Mouse (Mus musculus) midbrain, embryonic 10.5 days (tissue): ENCODE results near the gene Acad10. TPM values are rescaled to one million over a fixed set of nuclear protein-coding genes. Genes with fewer than 3 reads are reported as not detected.

ENCODE experiments used
- DNase-seq: peaks from one replicate; pipeline ENCODE4 v3.0.0-alpha.2; 2017; ENCODE audit warnings: low spot score
- H3K27ac ChIP-seq: fragments of 300-500 bp; sonication (generic); replicated peaks from 2 replicates; pipeline ENCODE4 v1.5.1; 2016; ENCODE audit warnings: mild to moderate bottlenecking
- H3K27me3 ChIP-seq: fragments of 300-500 bp; sonication (generic); 2 replicates; pipeline ENCODE4 v1.6.1; 2016; ENCODE audit warnings: low read depth, mild to moderate bottlenecking; ENCODE audit not compliant: poor library complexity, severe bottlenecking
- H3K36me3 ChIP-seq: fragments of 300-500 bp; sonication (generic); 2 replicates; pipeline ENCODE4 v1.6.1; 2016; ENCODE audit warnings: mild to moderate bottlenecking, moderate library complexity
- H3K4me1 ChIP-seq: fragments of 300-500 bp; sonication (generic); 2 replicates; pipeline ENCODE4 v1.6.1; 2016
- H3K4me3 ChIP-seq: fragments of 300-500 bp; sonication (generic); 2 replicates; pipeline ENCODE4 v1.5.1; 2016; ENCODE audit warnings: mild to moderate bottlenecking, moderate library complexity
- H3K9me3 ChIP-seq: fragments of 300-500 bp; sonication (generic); replicated peaks from 2 replicates; pipeline ENCODE4 v1.6.1; 2016; ENCODE audit warnings: mild to moderate bottlenecking
- WGBS: fragments of 180-500 bp; shearing (Covaris S2); methylation state at CpG from one replicate; pipeline ENCODE4 v1.1.7; 2016; 5-methylcytosine and 5-hydroxymethylcytosine counted together
- polyA plus RNA-seq: library from polyadenylated mRNA; unstranded; fragments of >200 nt; fragmentation: Nextera tagmentation; extraction: Ambion mirVana; gene quantifications from 2 replicates; pipeline ENCODE4 v1.2.1, GENCODE M21; 2016

Acad10 gene
- polyA plus RNA-seq, 1 experiment from 2014 or later = 3.9 TPM

- 76% methylated on average over 11 of the region's 11 CpGs for WGBS
- H3K36me3 ChIP-seq = no peaks in the 10 kb centered on the region
- peaks cover 30% of the 10 kb centered on the region for H3K4me1 ChIP-seq
- H3K27me3 ChIP-seq = peaks cover 18% of the 10 kb centered on the region
- H3K4me3 ChIP-seq = peak overlapping the region; percentile 85
- DNase-seq = no peak
- no peaks in the 10 kb centered on the region for H3K9me3 ChIP-seq
- H3K27ac ChIP-seq = no peak overlapping the region
Observed at GRCm38 (mm10) chr5:121592064-121592815, 68.1 kb downstream of the Acad10 start.

GRCm38 (mm10) chr5:121591417-121592063 lies 68.8 kb downstream of the Acad10 start:
- Histone ChIP-seq H3K27ac (no peak overlapping the region), H3K36me3 (no peaks in the 10 kb centered on the region), H3K27me3 (peaks cover 18% of the 10 kb centered on the region), H3K4me3 (no peak overlapping the region), H3K4me1 (peaks cover 30% of the 10 kb centered on the region), H3K9me3 (no peaks in the 10 kb centered on the region)
- 80% methylated on average over 11 of the region's 11 CpGs for WGBS
- no peak for DNase-seq

- Histone ChIP-seq H3K27ac (no peak overlapping the region), H3K4me1 (peaks cover 33% of the 10 kb centered on the region), H3K36me3 (no peaks in the 10 kb centered on the region), H3K9me3 (no peaks in the 10 kb centered on the region), H3K4me3 (no peak overlapping the region), H3K27me3 (peaks cover 18% of the 10 kb centered on the region)
- 88% methylated on average over 6 of the region's 6 CpGs for WGBS
- DNase-seq = no peak
Observed at GRCm38 (mm10) chr5:121589928-121590327, 70.4 kb downstream of the Acad10 start.

GRCm38 (mm10) chr5:121586400-121587039 lies 73.8 kb downstream of the Acad10 start:
- H3K36me3 ChIP-seq = no peaks in the 10 kb centered on the region
- 78% methylated on average over 6 of the region's 6 CpGs for WGBS
- no peak overlapping the region for H3K4me3 ChIP-seq
- no peaks in the 10 kb centered on the region for H3K9me3 ChIP-seq
- no peak for DNase-seq
- H3K27ac ChIP-seq = no peak overlapping the region
- H3K4me1 ChIP-seq = peaks cover 8% of the 10 kb centered on the region; the same call in 1 of the 2 replicates
- H3K27me3 ChIP-seq = peaks cover 1% of the 10 kb centered on the region; the same call in 1 of the 2 replicates

GRCm38 (mm10) chr5:121585699-121586098 lies 74.6 kb downstream of the Acad10 start:
- Histone ChIP-seq H3K27ac (no peak overlapping the region), H3K9me3 (no peaks in the 10 kb centered on the region), H3K36me3 (no peaks in the 10 kb centered on the region), H3K4me1 (peaks cover 7% of the 10 kb centered on the region; the same call in 1 of the 2 replicates), H3K4me3 (no peak overlapping the region), H3K27me3 (no peaks in the 10 kb centered on the region)
- no peak for DNase-seq
- WGBS = 90% methylated on average over 5 of the region's 5 CpGs

- no peak overlapping the region for H3K4me3 ChIP-seq
- H3K9me3 ChIP-seq = no peaks in the 10 kb centered on the region
- no peak overlapping the region for H3K27ac ChIP-seq
- peaks cover 7% of the 10 kb centered on the region; the same call in 1 of the 2 replicates for H3K4me1 ChIP-seq
- no peak for DNase-seq
- peaks cover 5% of the 10 kb centered on the region; the same call in 1 of the 2 replicates for H3K36me3 ChIP-seq
- H3K27me3 ChIP-seq = no peaks in the 10 kb centered on the region
- 96% methylated on average over 10 of the region's 10 CpGs for WGBS
Observed at GRCm38 (mm10) chr5:121585005-121585404, 75.3 kb downstream of the Acad10 start.

GRCm38 (mm10) chr5:121583765-121584501 lies 76.4 kb downstream of the Acad10 start:
- peak; percentile 23 for DNase-seq
- Histone ChIP-seq H3K27ac (no peak overlapping the region), H3K36me3 (peaks cover 16% of the 10 kb centered on the region), H3K4me3 (no peak overlapping the region), H3K9me3 (no peaks in the 10 kb centered on the region), H3K4me1 (peaks cover 7% of the 10 kb centered on the region; the same call in 1 of the 2 replicates), H3K27me3 (no peaks in the 10 kb centered on the region)
- 58% methylated on average over 12 of the region's 12 CpGs for WGBS

GRCm38 (mm10) chr5:121581945-121582344 lies 78.4 kb downstream of the Acad10 start:
- H3K4me3 ChIP-seq = no peak overlapping the region
- WGBS = 92% methylated on average over 8 of the region's 8 CpGs
- H3K9me3 ChIP-seq = no peaks in the 10 kb centered on the region
- no peaks in the 10 kb centered on the region for H3K27me3 ChIP-seq
- peaks cover 7% of the 10 kb centered on the region; the same call in 1 of the 2 replicates for H3K4me1 ChIP-seq
- DNase-seq = no peak
- peaks cover 28% of the 10 kb centered on the region for H3K36me3 ChIP-seq
- H3K27ac ChIP-seq = no peak overlapping the region

GRCm38 (mm10) chr5:121576927-121577488 lies 83.3 kb downstream of the Acad10 start:
- Histone ChIP-seq H3K36me3 (peaks cover 47% of the 10 kb centered on the region), H3K9me3 (no peaks in the 10 kb centered on the region), H3K27me3 (no peaks in the 10 kb centered on the region), H3K4me1 (no peaks in the 10 kb centered on the region), H3K27ac (no peak overlapping the region), H3K4me3 (no peak overlapping the region)
- 89% methylated on average over 11 of the region's 11 CpGs for WGBS
- DNase-seq = no peak

GRCm38 (mm10) chr5:121575867-121576266 lies 84.4 kb downstream of the Acad10 start:
- Histone ChIP-seq H3K27ac (no peak overlapping the region), H3K4me3 (no peak overlapping the region), H3K4me1 (no peaks in the 10 kb centered on the region), H3K36me3 (peaks cover 57% of the 10 kb centered on the region), H3K9me3 (no peaks in the 10 kb centered on the region), H3K27me3 (no peaks in the 10 kb centered on the region)
- 93% methylated on average over 11 of the region's 11 CpGs for WGBS
- DNase-seq = no peak

GRCm38 (mm10) chr5:121574145-121574544 lies 86.2 kb downstream of the Acad10 start:
- Histone ChIP-seq H3K27ac (no peak overlapping the region), H3K4me3 (no peak overlapping the region), H3K4me1 (no peaks in the 10 kb centered on the region), H3K9me3 (no peaks in the 10 kb centered on the region), H3K27me3 (no peaks in the 10 kb centered on the region), H3K36me3 (peaks cover 53% of the 10 kb centered on the region)
- WGBS = 94% methylated on average over 13 of the region's 13 CpGs
- no peak for DNase-seq
